Mouse (Mus musculus): ENCODE results near the gene Retreg3. TPM values are rescaled to one million over a fixed set of nuclear protein-coding genes. Genes with fewer than 3 reads are reported as not detected.
A peak's percentile ranks its signal among the peaks of the same experiment; 100 is the strongest.

Retreg3 gene
- polyA plus RNA-seq (2015; fragmentation: Nextera tagmentation; extraction: Ambion mirVana), result 18.8 and 18.9 TPM in 2 replicates

DNA sequence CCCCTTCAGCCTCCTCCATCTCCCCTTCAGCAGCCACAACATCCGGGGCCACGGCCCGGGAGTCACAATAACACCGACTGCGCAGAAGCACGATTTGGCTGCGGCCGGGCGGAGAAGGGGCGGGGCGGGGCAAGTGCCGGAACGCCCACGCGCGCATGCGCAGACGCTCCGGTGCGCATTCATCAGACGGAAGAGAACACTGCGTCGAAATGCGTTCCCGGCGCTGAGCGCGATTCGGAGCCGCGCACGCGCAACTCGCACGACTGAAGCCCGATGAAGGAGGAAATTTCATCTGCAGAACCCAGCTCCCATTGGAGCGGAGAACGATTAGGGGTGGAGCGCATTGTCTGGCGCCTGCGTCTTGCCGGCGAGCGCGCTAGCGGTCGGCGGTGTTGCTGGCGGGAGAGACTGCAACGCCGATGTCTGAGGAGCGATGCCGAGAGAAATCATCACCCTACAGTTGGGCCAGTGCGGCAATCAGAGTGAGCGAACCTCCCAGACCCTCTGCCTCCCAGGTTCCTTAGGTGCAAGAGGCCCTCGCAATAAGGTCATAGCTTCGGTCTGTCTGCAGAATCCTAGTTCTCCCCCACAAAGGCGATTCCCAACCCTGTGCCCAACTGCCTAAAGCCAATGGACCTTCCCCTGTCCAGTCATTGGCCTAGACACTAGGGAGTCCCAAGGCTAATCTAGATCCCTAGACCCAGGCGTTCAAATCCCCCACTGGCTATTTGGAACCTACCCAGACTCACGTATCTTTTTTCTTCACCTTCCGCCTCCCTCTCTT lies at the start of gene Retreg3, which contains the start of gene Tubg1:
Gene Retreg3 (minus strand): TSS at position 133 of the 784 bp plus-strand sequence.
Gene Tubg1 (plus strand): TSS at position 178 of the 784 bp plus-strand sequence.
- peak within 1 kb of the TSS; percentile 87 for H3K4me2 ChIP-seq (replicated peaks; ENCODE audit: low read depth, low read length)
- H3K4me3 ChIP-seq (ENCODE audit: low read depth, low read length), result peak within 1 kb of the TSS; percentile 80
- no peaks in the 10 kb centered on the region for H3K9me3 ChIP-seq (ENCODE audit: low read length)
- peak; percentile 96 for ATAC-seq
- TF ChIP-seq CTCF (IDR thresholded peaks at IDR 0.05) (no peak), EP300 (IDR thresholded peaks at IDR 0.05) (no peak)
- no peaks in the 10 kb centered on the region for H3K27me3 ChIP-seq (replicated peaks; ENCODE audit: insufficient read depth, low read length)
- peaks cover 16% of the 10 kb centered on the region; the same call in 1 of the 2 replicates for H3K4me1 ChIP-seq (ENCODE audit: insufficient read depth, low read depth, low read length)
- H3K36me3 ChIP-seq (ENCODE audit: insufficient read depth, low read length), result no peaks in the 10 kb centered on the region
- H3K9ac ChIP-seq (replicated peaks; ENCODE audit: low read depth), result peak within 1 kb of the TSS; percentile 88
- DNase-seq (ENCODE audit: low spot score), result peak; percentile 100
- 2% methylated on average over 61 of the region's 61 CpGs for WGBS
- H3K27ac ChIP-seq (ENCODE audit: low read length), result peak within 1 kb of the TSS; percentile 89

DNA sequence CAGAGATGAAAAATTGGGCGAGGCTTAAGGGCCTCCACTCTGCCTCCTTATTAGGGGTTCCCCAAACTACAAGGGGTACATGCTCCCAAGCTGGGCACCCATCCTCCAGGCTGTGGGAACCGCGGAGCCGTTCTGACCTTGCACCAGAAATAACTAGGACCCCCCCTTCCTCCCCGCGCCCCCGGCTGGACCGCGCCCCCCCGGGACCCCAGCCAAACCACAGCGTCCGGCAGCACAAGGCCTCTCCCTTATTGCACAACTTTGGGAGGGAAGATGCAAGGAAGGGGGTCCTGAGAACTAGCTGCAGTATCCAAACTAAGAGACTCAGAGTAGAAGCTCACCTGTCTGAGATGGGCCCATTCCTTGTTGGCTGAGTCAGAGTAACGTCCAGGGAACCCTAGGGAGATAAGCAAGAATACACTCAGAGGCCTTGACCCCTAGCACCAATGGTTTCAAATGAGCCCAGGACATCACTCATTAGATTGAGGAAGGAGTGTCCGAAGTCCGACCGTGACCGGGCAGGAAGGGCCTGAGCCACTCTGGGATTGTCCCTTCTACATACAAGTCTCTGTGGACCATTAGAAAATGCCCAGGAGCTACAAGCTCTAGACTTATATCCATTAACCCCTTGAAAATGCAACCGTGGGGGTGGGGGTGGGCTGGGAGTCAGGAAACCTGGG lies 48.7 kb upstream of the Retreg3 start:
- H3K27ac ChIP-seq (ENCODE audit: low read length), result peak overlapping the region; percentile 32
- 48% methylated on average over 14 of the region's 18 CpGs for WGBS
- H3K4me3 ChIP-seq (ENCODE audit: low read depth, low read length), result 0 out of 2 replicates have a peak overlapping the region, but pooled peaks have one; percentile 68
- peaks cover 22% of the 10 kb centered on the region for H3K4me1 ChIP-seq (ENCODE audit: insufficient read depth, low read depth, low read length)
- H3K9me3 ChIP-seq (ENCODE audit: low read length), result no peaks in the 10 kb centered on the region
- H3K36me3 ChIP-seq (ENCODE audit: insufficient read depth, low read length), result peaks cover 18% of the 10 kb centered on the region
- no peak overlapping the region for H3K9ac ChIP-seq (replicated peaks; ENCODE audit: low read depth)
- H3K27me3 ChIP-seq (replicated peaks; ENCODE audit: insufficient read depth, low read length), result no peaks in the 10 kb centered on the region; the same call in 1 of the 2 replicates
- ATAC-seq (no peak), DNase-seq (ENCODE audit: low spot score) (no peak)
- TF ChIP-seq CTCF (IDR thresholded peaks at IDR 0.05) (no peak), EP300 (IDR thresholded peaks at IDR 0.05) (no peak)
- peak overlapping the region; percentile 75 for H3K4me2 ChIP-seq (replicated peaks; ENCODE audit: low read depth, low read length)

DNA sequence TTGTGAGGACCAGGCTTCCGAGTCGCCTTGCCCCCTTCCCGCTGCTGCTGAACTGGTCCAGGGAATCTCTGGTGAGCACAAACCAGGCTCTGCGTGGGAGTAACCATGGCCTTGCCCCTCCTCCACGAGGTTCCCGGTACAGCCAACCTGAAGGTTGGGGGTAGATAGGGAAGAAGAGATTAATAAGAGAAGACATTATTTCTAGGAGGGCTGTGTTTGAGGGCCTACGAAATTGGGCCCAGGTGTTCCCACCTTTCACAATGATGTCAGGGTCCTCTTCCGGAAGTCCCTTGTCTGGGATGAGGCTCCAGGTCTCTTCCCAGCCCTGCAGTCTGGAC lies 48.2 kb upstream of the Retreg3 start:
- Histone ChIP-seq H3K27me3 (replicated peaks; ENCODE audit: insufficient read depth, low read length) (no peaks in the 10 kb centered on the region; the same call in 1 of the 2 replicates), H3K4me1 (ENCODE audit: insufficient read depth, low read depth, low read length) (peaks cover 20% of the 10 kb centered on the region; the same call in 1 of the 2 replicates), H3K36me3 (ENCODE audit: insufficient read depth, low read length) (peaks cover 20% of the 10 kb centered on the region), H3K4me3 (ENCODE audit: low read depth, low read length) (no peak overlapping the region), H3K9me3 (ENCODE audit: low read length) (no peaks in the 10 kb centered on the region), H3K9ac (replicated peaks; ENCODE audit: low read depth) (no peak overlapping the region), H3K4me2 (replicated peaks; ENCODE audit: low read depth, low read length) (no peak overlapping the region), H3K27ac (ENCODE audit: low read length) (no peak overlapping the region)
- DNase-seq (ENCODE audit: low spot score) (no peak), ATAC-seq (no peak)
- 82% methylated on average over 8 of the region's 8 CpGs for WGBS
- TF ChIP-seq CTCF (IDR thresholded peaks at IDR 0.05) (no peak), EP300 (IDR thresholded peaks at IDR 0.05) (no peak)

DNA sequence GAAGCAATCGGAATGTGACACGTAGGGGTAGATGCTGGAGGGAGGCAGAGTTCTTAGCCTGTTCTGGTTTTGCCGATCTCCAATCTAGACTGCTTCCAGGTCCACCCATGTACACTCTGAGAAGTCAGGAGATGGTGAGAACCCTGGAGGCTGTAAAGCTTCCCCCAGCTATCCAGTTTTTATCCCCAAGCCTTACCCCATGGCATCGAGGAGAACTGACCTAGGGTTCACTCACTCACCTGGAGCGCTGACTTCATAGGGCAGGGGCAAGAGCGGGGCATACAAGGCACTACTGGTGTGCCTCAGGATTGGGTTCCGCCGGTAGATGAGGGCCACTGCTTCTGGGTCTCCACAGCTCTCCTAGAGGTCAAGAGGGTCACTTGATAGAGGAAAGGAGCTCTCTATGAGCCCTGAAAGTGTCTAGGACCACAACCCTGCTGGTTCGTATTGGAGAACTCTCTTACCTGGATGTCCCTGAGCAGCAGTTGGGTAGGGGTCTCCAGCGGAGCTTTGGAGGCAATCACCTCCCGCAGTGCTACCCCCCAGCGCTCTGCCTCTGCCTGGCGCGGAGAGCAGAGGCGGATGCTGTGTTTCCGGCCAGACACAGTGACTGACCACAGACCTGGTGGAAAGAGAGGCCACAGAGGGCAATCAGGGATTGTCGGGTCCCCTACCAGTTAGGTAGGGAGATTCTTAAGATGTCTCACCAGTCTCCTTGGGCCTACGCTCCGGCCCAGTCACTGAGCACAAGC lies 47.7 kb upstream of the Retreg3 start:
- DNase-seq (ENCODE audit: low spot score) (no peak), ATAC-seq (no peak)
- no peaks in the 10 kb centered on the region; the same call in 1 of the 2 replicates for H3K27me3 ChIP-seq (replicated peaks; ENCODE audit: insufficient read depth, low read length)
- peaks cover 20% of the 10 kb centered on the region for H3K36me3 ChIP-seq (ENCODE audit: insufficient read depth, low read length)
- no peak overlapping the region for H3K4me3 ChIP-seq (ENCODE audit: low read depth, low read length)
- TF ChIP-seq CTCF (IDR thresholded peaks at IDR 0.05) (no peak), EP300 (IDR thresholded peaks at IDR 0.05) (no peak)
- H3K4me1 ChIP-seq (ENCODE audit: insufficient read depth, low read depth, low read length), result peaks cover 17% of the 10 kb centered on the region; the same call in 1 of the 2 replicates
- no peak overlapping the region for H3K4me2 ChIP-seq (replicated peaks; ENCODE audit: low read depth, low read length)
- no peak overlapping the region for H3K9ac ChIP-seq (replicated peaks; ENCODE audit: low read depth)
- no peaks in the 10 kb centered on the region for H3K9me3 ChIP-seq (ENCODE audit: low read length)
- H3K27ac ChIP-seq (ENCODE audit: low read length), result no peak overlapping the region
- 80% methylated on average over 19 of the region's 19 CpGs for WGBS

DNA sequence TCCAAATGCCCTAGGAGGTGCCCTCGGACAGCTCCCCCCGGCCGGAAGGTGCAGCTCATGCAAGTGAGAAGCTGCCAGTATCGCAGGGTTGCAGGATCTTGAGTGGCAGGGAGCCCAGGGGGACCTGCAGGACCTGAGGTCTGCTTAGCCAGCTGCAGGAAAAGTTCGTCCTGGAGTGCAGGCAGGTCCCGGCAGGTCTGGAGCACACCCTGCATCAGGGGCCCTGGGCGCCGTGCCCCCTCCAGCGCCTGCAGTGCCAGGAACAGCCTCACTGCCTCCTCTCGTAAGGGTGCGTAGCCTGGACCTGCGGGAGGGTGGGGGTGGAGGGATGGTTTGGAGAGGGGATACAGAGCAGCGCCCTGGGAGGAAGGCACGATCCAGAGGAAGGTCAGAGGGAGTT lies 46.7 kb upstream of the Retreg3 start:
- Histone ChIP-seq H3K27me3 (replicated peaks; ENCODE audit: insufficient read depth, low read length) (no peaks in the 10 kb centered on the region; the same call in 1 of the 2 replicates), H3K4me1 (ENCODE audit: insufficient read depth, low read depth, low read length) (peaks cover 14% of the 10 kb centered on the region; the same call in 1 of the 2 replicates), H3K4me2 (replicated peaks; ENCODE audit: low read depth, low read length) (no peak overlapping the region), H3K27ac (ENCODE audit: low read length) (no peak overlapping the region), H3K36me3 (ENCODE audit: insufficient read depth, low read length) (peaks cover 23% of the 10 kb centered on the region), H3K9me3 (ENCODE audit: low read length) (no peaks in the 10 kb centered on the region), H3K9ac (replicated peaks; ENCODE audit: low read depth) (no peak overlapping the region), H3K4me3 (ENCODE audit: low read depth, low read length) (no peak overlapping the region)
- no peak for TF ChIP-seq CTCF (IDR thresholded peaks at IDR 0.05)
- no peak for TF ChIP-seq EP300 (IDR thresholded peaks at IDR 0.05)
- ATAC-seq (no peak), DNase-seq (ENCODE audit: low spot score) (no peak)
- 79% methylated on average over 14 of the region's 14 CpGs for WGBS

All from lung, postnatal 0 days (tissue).